Mouse (Mus musculus): ENCODE measurements at regions not wholly inside any gene's neighbourhood (a gene's known extent, or its start where the extent isn't known, plus 50 kb on each side); places are given as distances from the start of the nearest gene placed in this dataset.

DNA sequence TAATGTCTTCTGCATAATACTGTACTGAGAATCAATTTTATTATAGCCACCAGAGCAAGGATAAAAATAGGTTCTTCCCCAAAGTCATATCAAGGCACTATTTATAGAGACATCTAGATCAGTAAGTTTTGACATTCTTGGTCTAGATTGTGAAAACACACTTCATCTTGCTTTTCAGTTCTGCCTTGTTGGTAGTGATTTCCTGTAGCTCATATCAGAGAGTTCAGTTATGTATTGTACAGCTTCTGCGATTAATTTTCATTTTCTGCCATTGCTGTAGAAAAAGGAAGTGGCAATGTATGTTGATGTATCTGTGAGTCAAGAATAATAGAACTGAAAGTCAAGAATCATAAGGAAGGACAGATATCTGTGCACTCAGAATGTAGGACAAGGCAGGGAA lies 575.6 kb upstream of the Zeb2 start:
- ATAC-seq (ENCODE audit: low read depth) (no peak), DNase-seq (ENCODE audit: low spot score) (no peak)
- Histone ChIP-seq H3K9me3 (ENCODE audit: control insufficient read depth, low read length) (no peaks in the 10 kb centered on the region), H3K27me3 (replicated peaks; ENCODE audit: control insufficient read depth, insufficient read depth, low read length) (no peaks in the 10 kb centered on the region), H3K4me2 (ENCODE audit: low read depth, low read length) (no peak overlapping the region), H3K9ac (ENCODE audit: low read depth, low read length) (no peak overlapping the region), H3K27ac (replicated peaks; ENCODE audit: low read depth, low read length) (no peak overlapping the region), H3K4me3 (ENCODE audit: low read depth, low read length) (no peak overlapping the region), H3K36me3 (ENCODE audit: control insufficient read depth, insufficient read depth, low read length) (no peaks in the 10 kb centered on the region), H3K4me1 (ENCODE audit: control insufficient read depth, insufficient read depth, low read length) (0 out of 2 replicates have a peak, but pooled peaks cover 4% of the 10 kb centered on the region)
- WGBS, result 84% methylated on average over 1 of the region's 1 CpGs

DNA sequence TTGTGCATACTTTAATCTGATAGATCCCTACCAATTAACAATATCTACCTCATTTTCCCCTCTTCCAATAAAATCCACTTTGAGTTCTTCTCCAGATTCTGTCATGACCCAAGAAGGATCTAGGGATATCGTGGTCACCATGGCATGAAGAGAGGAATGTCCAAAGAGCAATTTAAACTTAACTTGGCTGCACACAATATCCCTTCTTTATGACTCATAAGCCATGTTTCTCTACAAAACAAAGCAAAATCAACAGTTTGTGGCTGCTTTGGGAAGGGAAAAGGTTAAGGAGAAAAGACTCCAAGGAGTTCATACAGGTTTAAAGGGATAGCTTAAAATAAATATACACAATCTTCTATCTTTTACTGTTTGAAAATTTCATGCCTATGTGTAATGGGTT lies 571.8 kb upstream of the Zeb2 start:
- no peak overlapping the region for H3K4me3 ChIP-seq (ENCODE audit: low read depth, low read length)
- H3K36me3 ChIP-seq (ENCODE audit: control insufficient read depth, insufficient read depth, low read length), result no peaks in the 10 kb centered on the region
- DNase-seq (ENCODE audit: low spot score) (no peak), ATAC-seq (ENCODE audit: low read depth) (no peak)
- H3K9ac ChIP-seq (ENCODE audit: low read depth, low read length), result no peak overlapping the region
- 88% methylated on average over 1 of the region's 1 CpGs for WGBS
- H3K4me1 ChIP-seq (ENCODE audit: control insufficient read depth, insufficient read depth, low read length), result 0 out of 2 replicates have a peak, but pooled peaks cover 4% of the 10 kb centered on the region
- H3K9me3 ChIP-seq (ENCODE audit: control insufficient read depth, low read length), result no peaks in the 10 kb centered on the region
- H3K4me2 ChIP-seq (ENCODE audit: low read depth, low read length), result no peak overlapping the region
- no peaks in the 10 kb centered on the region for H3K27me3 ChIP-seq (replicated peaks; ENCODE audit: control insufficient read depth, insufficient read depth, low read length)
- H3K27ac ChIP-seq (replicated peaks; ENCODE audit: low read depth, low read length), result no peak overlapping the region

GRCm38 (mm10) chr2:45681251-45681650 lies 564.1 kb upstream of the Zeb2 start:
- no peak overlapping the region for H3K27ac ChIP-seq (replicated peaks; ENCODE audit: low read depth, low read length)
- H3K36me3 ChIP-seq (ENCODE audit: control insufficient read depth, insufficient read depth, low read length), result no peaks in the 10 kb centered on the region
- H3K9ac ChIP-seq (ENCODE audit: low read depth, low read length), result no peak overlapping the region
- WGBS, result 77% methylated on average over 1 of the region's 1 CpGs
- no peak overlapping the region for H3K4me3 ChIP-seq (ENCODE audit: low read depth, low read length)
- no peaks in the 10 kb centered on the region for H3K9me3 ChIP-seq (ENCODE audit: control insufficient read depth, low read length)
- DNase-seq (ENCODE audit: low spot score), result peak; percentile 22
- no peak overlapping the region for H3K4me2 ChIP-seq (ENCODE audit: low read depth, low read length)
- no peaks in the 10 kb centered on the region for H3K27me3 ChIP-seq (replicated peaks; ENCODE audit: control insufficient read depth, insufficient read depth, low read length)
- ATAC-seq (ENCODE audit: low read depth), result no peak
- peaks cover 5% of the 10 kb centered on the region; the same call in 1 of the 2 replicates for H3K4me1 ChIP-seq (ENCODE audit: control insufficient read depth, insufficient read depth, low read length)

DNA sequence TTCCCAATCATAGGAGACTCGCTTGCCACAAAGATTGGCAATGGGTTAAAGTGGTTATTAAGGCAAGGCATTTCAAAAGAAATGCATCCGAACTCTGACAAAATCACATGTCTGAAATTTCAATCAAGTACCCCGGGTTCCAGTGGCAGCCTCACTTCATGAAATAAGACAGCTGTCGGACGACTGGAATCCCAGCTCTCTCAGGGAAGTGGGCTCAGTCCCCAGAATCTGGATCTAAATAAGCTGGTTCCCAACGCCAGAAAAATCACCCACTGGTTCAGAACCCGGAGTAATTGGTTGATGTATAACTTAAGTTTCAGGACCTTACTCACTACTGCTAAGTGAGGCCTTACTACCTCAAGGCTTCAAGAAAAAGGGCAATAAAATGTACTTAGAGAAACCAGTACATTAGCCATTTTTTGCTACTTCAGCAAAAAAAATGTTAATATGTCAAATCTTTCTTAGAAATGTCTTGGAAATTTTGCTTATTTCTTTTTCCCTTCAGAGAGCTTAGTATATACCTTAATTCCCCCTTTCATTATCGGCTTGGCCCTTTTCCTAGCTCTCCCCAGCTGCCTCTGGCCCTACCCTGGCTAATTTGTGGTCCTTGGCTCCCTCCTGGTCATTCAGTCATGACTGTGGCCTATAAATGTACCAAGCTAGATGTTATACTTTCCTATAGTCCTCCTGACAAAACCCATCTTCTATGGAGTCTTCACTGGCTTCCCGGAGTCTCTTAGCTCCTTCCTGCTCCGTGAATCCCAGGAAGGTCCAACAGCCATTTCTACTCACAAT lies 562.1 kb upstream of the Zeb2 start:
- 61% methylated on average over 10 of the region's 10 CpGs for WGBS

DNA sequence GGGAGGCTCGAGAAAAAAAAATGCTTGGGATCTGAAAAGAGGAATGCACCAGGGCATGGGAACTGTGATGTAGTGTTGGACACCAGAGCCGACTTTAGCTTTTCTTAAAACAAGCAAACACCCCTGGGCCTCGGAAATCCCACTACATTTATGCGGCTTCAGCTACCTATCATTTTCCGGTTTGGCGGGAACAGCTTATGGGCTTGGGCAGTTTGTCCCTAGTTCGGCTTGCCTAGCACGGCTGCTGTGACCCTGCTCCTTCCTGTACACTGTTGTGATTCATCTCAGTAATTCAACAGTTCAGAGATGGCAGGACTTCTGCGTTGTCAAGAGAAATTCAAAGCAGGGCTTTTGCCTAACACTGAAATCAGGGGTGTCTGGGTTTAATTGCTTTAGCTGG lies 561.5 kb upstream of the Zeb2 start:
- H3K4me1 ChIP-seq (ENCODE audit: control insufficient read depth, insufficient read depth, low read length), result peaks cover 5% of the 10 kb centered on the region; the same call in 1 of the 2 replicates
- H3K4me2 ChIP-seq (ENCODE audit: low read depth, low read length), result peak overlapping the region; percentile 37; the same call in 1 of the 2 replicates
- no peak overlapping the region for H3K27ac ChIP-seq (replicated peaks; ENCODE audit: low read depth, low read length)
- ATAC-seq (ENCODE audit: low read depth), result no peak
- no peak overlapping the region for H3K9ac ChIP-seq (ENCODE audit: low read depth, low read length)
- H3K36me3 ChIP-seq (ENCODE audit: control insufficient read depth, insufficient read depth, low read length), result no peaks in the 10 kb centered on the region
- 30% methylated on average over 9 of the region's 9 CpGs for WGBS
- H3K27me3 ChIP-seq (replicated peaks; ENCODE audit: control insufficient read depth, insufficient read depth, low read length), result no peaks in the 10 kb centered on the region
- DNase-seq (ENCODE audit: low spot score), result peak; percentile 51
- H3K9me3 ChIP-seq (ENCODE audit: control insufficient read depth, low read length), result no peaks in the 10 kb centered on the region
- no peak overlapping the region for H3K4me3 ChIP-seq (ENCODE audit: low read depth, low read length)

More for the DNA sequence above, 562.1 kb upstream of the Zeb2 start:
- no peak overlapping the region for H3K4me2 ChIP-seq (ENCODE audit: low read depth, low read length)
- ATAC-seq (ENCODE audit: low read depth) (no peak), DNase-seq (ENCODE audit: low spot score) (no peak)
- H3K9ac ChIP-seq (ENCODE audit: low read depth, low read length), result no peak overlapping the region
- peaks cover 5% of the 10 kb centered on the region; the same call in 1 of the 2 replicates for H3K4me1 ChIP-seq (ENCODE audit: control insufficient read depth, insufficient read depth, low read length)
- H3K36me3 ChIP-seq (ENCODE audit: control insufficient read depth, insufficient read depth, low read length), result no peaks in the 10 kb centered on the region
- no peaks in the 10 kb centered on the region for H3K9me3 ChIP-seq (ENCODE audit: control insufficient read depth, low read length)
- no peaks in the 10 kb centered on the region for H3K27me3 ChIP-seq (replicated peaks; ENCODE audit: control insufficient read depth, insufficient read depth, low read length)
- no peak overlapping the region for H3K27ac ChIP-seq (replicated peaks; ENCODE audit: low read depth, low read length)
- H3K4me3 ChIP-seq (ENCODE audit: low read depth, low read length), result no peak overlapping the region

GRCm38 (mm10) chr2:45675776-45676175 lies 558.6 kb upstream of the Zeb2 start:
- no peaks in the 10 kb centered on the region for H3K36me3 ChIP-seq (ENCODE audit: control insufficient read depth, insufficient read depth, low read length)
- H3K27ac ChIP-seq (replicated peaks; ENCODE audit: low read depth, low read length), result no peak overlapping the region
- ATAC-seq (ENCODE audit: low read depth), result no peak
- WGBS, result 76% methylated on average over 2 of the region's 2 CpGs
- no peaks in the 10 kb centered on the region for H3K27me3 ChIP-seq (replicated peaks; ENCODE audit: control insufficient read depth, insufficient read depth, low read length)
- H3K9ac ChIP-seq (ENCODE audit: low read depth, low read length), result no peak overlapping the region
- no peak overlapping the region for H3K4me3 ChIP-seq (ENCODE audit: low read depth, low read length)
- H3K9me3 ChIP-seq (ENCODE audit: control insufficient read depth, low read length), result no peaks in the 10 kb centered on the region
- DNase-seq (ENCODE audit: low spot score), result no peak
- H3K4me1 ChIP-seq (ENCODE audit: control insufficient read depth, insufficient read depth, low read length), result peaks cover 5% of the 10 kb centered on the region; the same call in 1 of the 2 replicates
- H3K4me2 ChIP-seq (ENCODE audit: low read depth, low read length), result no peak overlapping the region

DNA sequence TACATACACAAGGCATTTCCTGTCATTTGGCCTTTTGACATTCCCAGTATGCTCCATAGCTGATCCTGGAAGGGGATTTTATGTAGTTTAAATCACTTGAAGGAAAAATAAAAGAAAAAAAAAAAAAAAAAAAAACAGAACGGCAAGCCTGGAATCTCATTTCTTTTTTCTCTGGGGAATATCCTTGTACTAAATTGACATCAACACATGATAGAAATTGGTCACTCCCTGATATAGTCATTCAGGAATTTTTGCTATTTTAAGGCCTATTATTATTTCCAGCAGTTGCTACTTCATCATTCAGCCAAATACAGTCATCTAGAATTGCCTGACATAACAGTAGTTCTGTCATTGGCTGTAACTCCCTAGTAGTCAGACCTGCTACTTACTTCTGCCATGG lies 538.8 kb upstream of the Zeb2 start:
- Histone ChIP-seq H3K36me3 (ENCODE audit: control insufficient read depth, insufficient read depth, low read length) (no peaks in the 10 kb centered on the region), H3K27ac (replicated peaks; ENCODE audit: low read depth, low read length) (no peak overlapping the region; the same call in 1 of the 2 replicates), H3K27me3 (replicated peaks; ENCODE audit: control insufficient read depth, insufficient read depth, low read length) (no peaks in the 10 kb centered on the region), H3K4me1 (ENCODE audit: control insufficient read depth, insufficient read depth, low read length) (no peaks in the 10 kb centered on the region), H3K4me2 (ENCODE audit: low read depth, low read length) (no peak overlapping the region), H3K9me3 (ENCODE audit: control insufficient read depth, low read length) (0 out of 2 replicates have a peak, but pooled peaks cover 4% of the 10 kb centered on the region), H3K9ac (ENCODE audit: low read depth, low read length) (no peak overlapping the region), H3K4me3 (ENCODE audit: low read depth, low read length) (no peak overlapping the region)
- DNase-seq (ENCODE audit: low spot score), result peak; percentile 33
- 36% methylated on average over 1 of the region's 1 CpGs for WGBS
- ATAC-seq (ENCODE audit: low read depth), result no peak

- no peak overlapping the region for H3K4me3 ChIP-seq (ENCODE audit: low read depth, low read length)
- H3K9me3 ChIP-seq (ENCODE audit: control insufficient read depth, low read length), result 0 out of 2 replicates have a peak, but pooled peaks cover 3% of the 10 kb centered on the region
- ATAC-seq (ENCODE audit: low read depth) (no peak), DNase-seq (ENCODE audit: low spot score) (no peak)
- no peaks in the 10 kb centered on the region for H3K4me1 ChIP-seq (ENCODE audit: control insufficient read depth, insufficient read depth, low read length)
- H3K27ac ChIP-seq (replicated peaks; ENCODE audit: low read depth, low read length), result no peak overlapping the region
- H3K27me3 ChIP-seq (replicated peaks; ENCODE audit: control insufficient read depth, insufficient read depth, low read length), result no peaks in the 10 kb centered on the region
- H3K36me3 ChIP-seq (ENCODE audit: control insufficient read depth, insufficient read depth, low read length), result no peaks in the 10 kb centered on the region
- H3K4me2 ChIP-seq (ENCODE audit: low read depth, low read length), result no peak overlapping the region
- H3K9ac ChIP-seq (ENCODE audit: low read depth, low read length), result no peak overlapping the region
Observed at GRCm38 (mm10) chr2:45654693-45655092, 537.5 kb upstream of the Zeb2 start.

GRCm38 (mm10) chr2:45652977-45653376 lies 535.8 kb upstream of the Zeb2 start:
- whole genome bisulfite sequencing, result 72% methylated on average over 3 of the region's 3 CpGs
- Histone ChIP-seq H3K9ac (ENCODE audit: low read depth, low read length) (no peak overlapping the region), H3K9me3 (ENCODE audit: control insufficient read depth, low read length) (no peaks in the 10 kb centered on the region), H3K4me3 (ENCODE audit: low read depth, low read length) (no peak overlapping the region), H3K36me3 (ENCODE audit: control insufficient read depth, insufficient read depth, low read length) (no peaks in the 10 kb centered on the region), H3K27ac (replicated peaks; ENCODE audit: low read depth, low read length) (no peak overlapping the region), H3K27me3 (replicated peaks; ENCODE audit: control insufficient read depth, insufficient read depth, low read length) (no peaks in the 10 kb centered on the region), H3K4me1 (ENCODE audit: control insufficient read depth, insufficient read depth, low read length) (no peaks in the 10 kb centered on the region), H3K4me2 (ENCODE audit: low read depth, low read length) (no peak overlapping the region)
- ATAC-seq (ENCODE audit: low read depth), result no peak
- DNase-seq (ENCODE audit: low spot score), result no peak
